Mouse (Mus musculus): ENCODE measurements at regions not wholly inside any gene's neighbourhood (a gene's known extent, or its start where the extent isn't known, plus 50 kb on each side); places are given as distances from the start of the nearest gene placed in this dataset.

- TF ChIP-seq POLR2A (IDR thresholded peaks at IDR 0.05; ENCODE audit: control insufficient read depth, low read depth, low read length) (no peak), CTCF (IDR thresholded peaks at IDR 0.05; ENCODE audit: control insufficient read depth, insufficient read depth, insufficient replicate concordance, low read depth, low read length) (no peak)
These were observed 145.9 kb downstream of the Fam84a start for GRCm38 (mm10) chr12:14005991-14006390.

Measured in testis, adult 2 months (tissue).